Mouse (Mus musculus) midbrain, embryonic 15.5 days (tissue): ENCODE measurements around the gene D430041D05Rik. TPM values are rescaled to one million over a fixed set of nuclear protein-coding genes. Genes with fewer than 3 reads are reported as not detected.

Experiments used
- ATAC-seq: fragments of 200-750 bp; cut with Nextera tagmentation; replicated peaks from 2 replicates; pipeline ENCODE4 v1.8.0; 2017; ENCODE audit warnings: moderate TSS enrichment
- H3K27ac ChIP-seq: fragments of 300-500 bp; sonication (generic); 2 replicates; pipeline ENCODE4 v1.5.1; 2015; ENCODE audit warnings: mild to moderate bottlenecking, inconsistent platforms
- H3K27me3 ChIP-seq: fragments of 300-500 bp; sonication (generic); replicated peaks from 2 replicates; pipeline ENCODE4 v1.6.1; 2015; ENCODE audit warnings: inconsistent platforms
- H3K36me3 ChIP-seq: fragments of 300-500 bp; sonication (generic); replicated peaks from 2 replicates; pipeline ENCODE4 v1.6.1; 2015; ENCODE audit warnings: inconsistent platforms
- H3K4me1 ChIP-seq: fragments of 300-500 bp; sonication (generic); 2 replicates; pipeline ENCODE4 v1.6.1; 2015; ENCODE audit warnings: inconsistent platforms
- H3K4me2 ChIP-seq: fragments of 300-500 bp; sonication (generic); 2 replicates; pipeline ENCODE4 v1.6.1; 2015; ENCODE audit warnings: inconsistent platforms, mild to moderate bottlenecking, moderate library complexity
- H3K4me3 ChIP-seq: fragments of 300-500 bp; sonication (generic); 2 replicates; pipeline ENCODE4 v1.5.1; 2015; ENCODE audit warnings: mild to moderate bottlenecking, inconsistent platforms
- H3K9ac ChIP-seq: fragments of 300-500 bp; sonication (generic); 2 replicates; pipeline ENCODE4 v1.6.1; 2015; ENCODE audit warnings: mild to moderate bottlenecking, inconsistent platforms
- H3K9me3 ChIP-seq: fragments of 300-500 bp; sonication (generic); 2 replicates; pipeline ENCODE4 v1.6.1; 2016; ENCODE audit warnings: inconsistent platforms
- WGBS: fragments of 180-500 bp; shearing (Covaris S2); methylation state at CpG from one replicate; pipeline ENCODE4 v1.1.7; 2015; ENCODE audit warnings: mixed read lengths; 5-methylcytosine and 5-hydroxymethylcytosine counted together
- polyA plus RNA-seq: library from polyadenylated mRNA; unstranded; fragments of >200 nt; fragmentation: Nextera tagmentation; extraction: Ambion mirVana; gene quantifications from 2 replicates; pipeline ENCODE4 v1.2.1, GENCODE M21; 2015

Gene D430041D05Rik
- polyA plus RNA-seq, 1 experiment from 2014 or later: 11.4 TPM

GRCm38 (mm10) chr2:104176979-104177704, 233.7 kb downstream of the D430041D05Rik start:
- Histone ChIP-seq H3K4me3 (no peak overlapping the region), H3K4me1 (peaks cover 8% of the 10 kb centered on the region), H3K27ac (peak overlapping the region; percentile 35; the same call in 1 of the 2 replicates), H3K27me3 (no peaks in the 10 kb centered on the region), H3K36me3 (no peaks in the 10 kb centered on the region), H3K9me3 (no peaks in the 10 kb centered on the region), H3K9ac (no peak overlapping the region), H3K4me2 (no peak overlapping the region)
- no peak for ATAC-seq
- WGBS: 66% methylated on average over 13 of the region's 13 CpGs

DNA sequence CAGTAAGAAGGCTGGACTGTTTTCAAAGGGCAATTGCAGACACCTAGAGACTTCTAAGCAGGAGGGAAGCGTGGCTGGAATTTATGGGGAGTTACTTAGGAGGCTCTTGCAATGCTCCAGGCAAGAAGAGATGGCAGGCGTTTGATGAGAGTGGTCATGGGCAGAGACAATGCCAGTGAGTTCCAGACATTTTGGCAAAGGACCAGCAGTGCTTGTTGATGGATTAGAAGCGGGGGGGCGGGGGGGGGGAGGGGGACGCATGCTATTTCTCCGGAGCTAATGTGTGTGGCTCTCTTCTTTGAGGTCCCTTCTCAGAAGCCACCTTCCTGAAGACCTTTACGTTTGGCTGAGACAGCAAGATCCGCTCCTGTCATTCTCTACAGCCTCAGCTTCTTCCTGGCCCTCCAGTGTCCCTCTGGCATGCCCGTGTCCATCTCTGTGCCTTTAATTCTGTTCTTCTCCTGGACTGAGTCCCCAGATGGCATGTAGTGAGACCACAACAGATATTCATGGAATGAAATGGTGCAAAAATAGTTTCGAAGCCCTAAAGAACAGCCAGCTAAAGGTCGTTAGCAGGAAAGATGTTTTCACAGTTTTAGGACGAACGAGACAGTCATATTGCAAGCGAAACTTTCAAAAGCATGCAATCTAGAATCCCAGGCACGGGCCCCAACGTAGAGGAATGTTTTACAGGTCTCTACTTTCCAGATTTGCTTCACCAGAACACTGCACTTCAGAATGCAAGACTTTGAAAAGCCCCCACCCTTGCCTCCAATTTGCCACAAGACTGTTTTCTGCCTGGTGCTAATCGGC, 234.4 kb downstream of the D430041D05Rik start:
- Histone ChIP-seq H3K4me1 (peaks cover 8% of the 10 kb centered on the region), H3K27ac (0 out of 2 replicates have a peak overlapping the region, but pooled peaks have one; percentile 35), H3K4me3 (no peak overlapping the region), H3K4me2 (no peak overlapping the region), H3K27me3 (no peaks in the 10 kb centered on the region), H3K9ac (no peak overlapping the region), H3K36me3 (no peaks in the 10 kb centered on the region), H3K9me3 (no peaks in the 10 kb centered on the region)
- ATAC-seq: no peak
- WGBS: 67% methylated on average over 17 of the region's 17 CpGs

- H3K4me1 ChIP-seq: peaks cover 8% of the 10 kb centered on the region
- ATAC-seq: no peak
- H3K27me3 ChIP-seq: no peaks in the 10 kb centered on the region
- H3K4me2 ChIP-seq: no peak overlapping the region
- no peak overlapping the region for H3K4me3 ChIP-seq
- H3K9me3 ChIP-seq: no peaks in the 10 kb centered on the region
- H3K36me3 ChIP-seq: no peaks in the 10 kb centered on the region
- no peak overlapping the region for H3K9ac ChIP-seq
- no peak overlapping the region for H3K27ac ChIP-seq
- 86% methylated on average over 9 of the region's 9 CpGs for WGBS
Observed at GRCm38 (mm10) chr2:104175476-104176165, 235.2 kb downstream of the D430041D05Rik start.

DNA sequence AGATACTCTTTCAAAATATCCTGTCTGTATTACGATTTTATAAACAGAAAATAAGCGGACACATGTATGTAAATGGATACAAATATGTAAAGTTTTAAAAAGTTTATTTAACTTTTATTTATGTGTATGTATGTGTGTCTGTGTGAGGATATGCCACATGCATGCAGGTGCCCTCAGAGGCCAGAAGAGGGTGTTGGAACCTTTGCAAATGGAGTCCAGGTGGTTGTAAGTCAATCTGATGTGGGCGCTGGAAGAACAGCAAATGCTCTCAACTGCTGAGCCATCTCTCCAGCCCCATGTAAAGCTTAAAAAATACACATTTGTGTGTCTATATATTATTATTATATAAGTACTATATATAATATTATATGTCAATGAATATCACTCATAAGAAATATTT, 237.4 kb downstream of the D430041D05Rik start:
- Histone ChIP-seq H3K27me3 (no peaks in the 10 kb centered on the region), H3K4me3 (no peak overlapping the region), H3K4me2 (no peak overlapping the region), H3K27ac (no peak overlapping the region), H3K4me1 (peaks cover 15% of the 10 kb centered on the region), H3K36me3 (no peaks in the 10 kb centered on the region), H3K9ac (no peak overlapping the region), H3K9me3 (no peaks in the 10 kb centered on the region)
- 92% methylated on average over 3 of the region's 3 CpGs for WGBS
- no peak for ATAC-seq

GRCm38 (mm10) chr2:104172695-104173348, 238.0 kb downstream of the D430041D05Rik start:
- no peaks in the 10 kb centered on the region for H3K36me3 ChIP-seq
- WGBS: 77% methylated on average over 11 of the region's 11 CpGs
- no peak for ATAC-seq
- H3K4me2 ChIP-seq: no peak overlapping the region
- H3K9ac ChIP-seq: no peak overlapping the region
- H3K4me1 ChIP-seq: peaks cover 21% of the 10 kb centered on the region
- H3K4me3 ChIP-seq: no peak overlapping the region
- no peaks in the 10 kb centered on the region for H3K27me3 ChIP-seq
- no peak overlapping the region for H3K27ac ChIP-seq
- no peaks in the 10 kb centered on the region for H3K9me3 ChIP-seq

GRCm38 (mm10) chr2:104168186-104168896, 242.5 kb downstream of the D430041D05Rik start:
- 30% methylated on average over 17 of the region's 17 CpGs for WGBS
- peak; percentile 86 for ATAC-seq
- Histone ChIP-seq H3K4me3 (no peak overlapping the region), H3K9me3 (no peaks in the 10 kb centered on the region), H3K27ac (peak overlapping the region; percentile 14; the same call in 1 of the 2 replicates), H3K4me2 (peak overlapping the region; percentile 19; the same call in 1 of the 2 replicates), H3K4me1 (peaks cover 15% of the 10 kb centered on the region), H3K36me3 (no peaks in the 10 kb centered on the region), H3K27me3 (no peaks in the 10 kb centered on the region), H3K9ac (no peak overlapping the region)

GRCm38 (mm10) chr2:104167765-104168164, 243.0 kb downstream of the D430041D05Rik start:
- no peaks in the 10 kb centered on the region for H3K27me3 ChIP-seq
- H3K9ac ChIP-seq: no peak overlapping the region
- H3K4me2 ChIP-seq: peak overlapping the region; percentile 19; the same call in 1 of the 2 replicates
- H3K36me3 ChIP-seq: no peaks in the 10 kb centered on the region
- no peaks in the 10 kb centered on the region for H3K9me3 ChIP-seq
- H3K4me3 ChIP-seq: no peak overlapping the region
- H3K4me1 ChIP-seq: peaks cover 15% of the 10 kb centered on the region
- no peak overlapping the region for H3K27ac ChIP-seq
- ATAC-seq: peak; percentile 53; the same call in 1 of the 2 replicates
- 86% methylated on average over 23 of the region's 23 CpGs for WGBS

- H3K27me3 ChIP-seq: no peaks in the 10 kb centered on the region
- ATAC-seq: no peak
- H3K27ac ChIP-seq: no peak overlapping the region
- H3K36me3 ChIP-seq: no peaks in the 10 kb centered on the region
- WGBS: 92% methylated on average over 2 of the region's 2 CpGs
- H3K4me2 ChIP-seq: no peak overlapping the region
- H3K4me3 ChIP-seq: no peak overlapping the region
- peaks cover 15% of the 10 kb centered on the region for H3K4me1 ChIP-seq
- no peaks in the 10 kb centered on the region for H3K9me3 ChIP-seq
- H3K9ac ChIP-seq: no peak overlapping the region
Observed at GRCm38 (mm10) chr2:104165631-104166030, 245.2 kb downstream of the D430041D05Rik start.

DNA sequence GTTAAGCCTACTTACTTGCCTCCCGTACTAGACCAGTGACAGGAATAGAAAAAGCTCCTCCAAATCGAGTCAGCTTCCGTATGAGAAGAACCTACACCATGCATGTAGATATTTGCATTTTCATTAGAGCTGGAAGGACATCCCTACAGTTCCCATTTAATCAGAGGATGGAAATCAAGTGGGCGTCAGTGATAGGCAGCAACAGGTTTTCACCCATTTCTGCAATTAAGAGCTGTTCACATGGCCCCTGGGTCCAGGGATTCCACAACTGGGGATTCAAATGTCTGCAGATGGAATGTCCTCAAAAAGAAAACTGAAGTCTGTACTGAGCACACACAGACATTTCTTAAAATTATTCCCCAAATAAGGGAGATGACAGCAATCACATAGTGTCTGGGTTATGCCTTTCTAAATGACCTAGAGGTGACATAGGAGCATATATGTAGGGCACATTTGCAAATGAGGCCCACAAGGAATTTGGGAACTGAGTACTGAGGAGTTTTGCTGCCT, 246.8 kb downstream of the D430041D05Rik start:
- no peaks in the 10 kb centered on the region for H3K27me3 ChIP-seq
- no peak overlapping the region for H3K27ac ChIP-seq
- no peak overlapping the region for H3K4me2 ChIP-seq
- H3K9ac ChIP-seq: no peak overlapping the region
- peaks cover 14% of the 10 kb centered on the region for H3K4me1 ChIP-seq
- 94% methylated on average over 4 of the region's 4 CpGs for WGBS
- H3K9me3 ChIP-seq: no peaks in the 10 kb centered on the region
- no peak for ATAC-seq
- H3K36me3 ChIP-seq: no peaks in the 10 kb centered on the region
- H3K4me3 ChIP-seq: no peak overlapping the region

DNA sequence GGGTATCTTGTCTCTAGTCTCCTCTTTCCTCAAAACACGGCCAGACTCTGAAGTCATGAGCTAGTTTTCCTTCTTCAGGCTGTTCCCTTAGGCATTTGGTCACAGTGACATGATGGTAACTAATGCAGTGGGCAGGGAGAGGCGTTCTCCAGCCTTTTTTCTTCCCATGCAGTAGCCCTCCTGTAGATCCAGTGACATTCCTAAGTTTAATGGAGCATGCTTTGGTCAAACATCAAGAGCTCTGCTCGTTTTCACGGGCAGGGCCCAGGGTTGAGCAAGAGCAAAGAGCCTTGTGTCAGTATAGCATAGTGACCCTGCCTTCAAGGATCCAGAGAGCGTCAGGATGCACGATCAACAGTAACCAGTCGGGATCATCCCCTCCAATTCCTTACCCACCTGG, 247.4 kb downstream of the D430041D05Rik start:
- H3K27me3 ChIP-seq: no peaks in the 10 kb centered on the region
- H3K9me3 ChIP-seq: no peaks in the 10 kb centered on the region
- H3K4me2 ChIP-seq: no peak overlapping the region
- H3K4me3 ChIP-seq: no peak overlapping the region
- WGBS: 84% methylated on average over 7 of the region's 7 CpGs
- H3K36me3 ChIP-seq: no peaks in the 10 kb centered on the region
- no peak for ATAC-seq
- peaks cover 8% of the 10 kb centered on the region for H3K4me1 ChIP-seq
- no peak overlapping the region for H3K9ac ChIP-seq
- H3K27ac ChIP-seq: no peak overlapping the region

GRCm38 (mm10) chr2:104157831-104158230, 253.0 kb downstream of the D430041D05Rik start:
- H3K27ac ChIP-seq: no peak overlapping the region
- H3K4me1 ChIP-seq: no peaks in the 10 kb centered on the region
- H3K27me3 ChIP-seq: no peaks in the 10 kb centered on the region
- H3K36me3 ChIP-seq: no peaks in the 10 kb centered on the region
- no peak for ATAC-seq
- WGBS: 76% methylated on average over 4 of the region's 4 CpGs
- no peak overlapping the region for H3K9ac ChIP-seq
- H3K4me3 ChIP-seq: no peak overlapping the region
- H3K4me2 ChIP-seq: no peak overlapping the region
- H3K9me3 ChIP-seq: no peaks in the 10 kb centered on the region
